Mouse (Mus musculus) C2C12 (cell line): ENCODE measurements at regions not wholly inside any gene's neighbourhood (a gene's known extent, or its start where the extent isn't known, plus 50 kb on each side); places are given as distances from the start of the nearest gene placed in this dataset.

Experiments
- CTCF ChIP-seq: IDR thresholded peaks from one replicate; pipeline ENCODE4 v1.5.1; 2011; ENCODE audit not compliant: control insufficient read depth, insufficient read depth, insufficient read length
- MAX ChIP-seq: IDR thresholded peaks from one replicate; pipeline ENCODE4 v1.6.1; 2011; ENCODE audit warnings: mild to moderate bottlenecking, control low read depth

GRCm38 (mm10) chr1:125172474-125172873 is 263.1 kb downstream of the Actr3 start:
- no peak for TF ChIP-seq CTCF
- TF ChIP-seq MAX: no peak
